Mouse (Mus musculus) limb, embryonic 14.5 days (tissue): Measurements from ENCODE around the gene Cdcp1. TPM values are rescaled to one million over a fixed set of nuclear protein-coding genes. Genes with fewer than 3 reads are reported as not detected.

Experiments
- ATAC-seq: fragments of 200-750 bp; cut with Nextera tagmentation; 2 replicates; pipeline ENCODE4 v1.8.0; 2017; ENCODE audit warnings: low read depth, moderate number of reproducible peaks, moderate TSS enrichment; ENCODE audit not compliant: low FRiP score
- DNase-seq: peaks from one replicate; pipeline ENCODE4 v3.0.0-alpha.2; 2015; ENCODE audit warnings: low spot score
- H3K27ac ChIP-seq: fragments of 300-500 bp; sonication (generic); replicated peaks from 2 replicates; pipeline ENCODE4 v1.5.1; 2014; ENCODE audit warnings: low read depth, mild to moderate bottlenecking, low read length, moderate library complexity, mixed read lengths
- H3K27me3 ChIP-seq: fragments of 300-500 bp; sonication (generic); 2 replicates; pipeline ENCODE4 v1.6.1; 2014; ENCODE audit warnings: low read length, mixed read lengths; ENCODE audit not compliant: control insufficient read depth, insufficient read depth
- H3K36me3 ChIP-seq: fragments of 300-500 bp; sonication (generic); 2 replicates; pipeline ENCODE4 v1.6.1; 2014; ENCODE audit warnings: mild to moderate bottlenecking, low read length, moderate library complexity, mixed read lengths; ENCODE audit not compliant: control insufficient read depth, insufficient read depth
- H3K4me1 ChIP-seq: fragments of 300-500 bp; sonication (generic); 2 replicates; pipeline ENCODE4 v1.6.1; 2014; ENCODE audit warnings: antibody characterized with exemption, low read length, mixed read lengths; ENCODE audit not compliant: control insufficient read depth, insufficient read depth
- H3K4me2 ChIP-seq: fragments of 300-500 bp; sonication (generic); replicated peaks from 2 replicates; pipeline ENCODE4 v1.6.1; 2014; ENCODE audit warnings: low read depth, mild to moderate bottlenecking, low read length, moderate library complexity; ENCODE audit not compliant: severe bottlenecking
- H3K4me3 ChIP-seq: fragments of 300-500 bp; sonication (generic); replicated peaks from 2 replicates; pipeline ENCODE4 v1.5.1; 2014; ENCODE audit warnings: low read length
- H3K9ac ChIP-seq: fragments of 300-500 bp; sonication (generic); 2 replicates; pipeline ENCODE4 v1.6.1; 2014; ENCODE audit warnings: mild to moderate bottlenecking, low read depth, low read length, moderate library complexity; ENCODE audit not compliant: severe bottlenecking
- H3K9me3 ChIP-seq: fragments of 300-500 bp; sonication (generic); 2 replicates; pipeline ENCODE4 v1.6.1; 2016; ENCODE audit warnings: low read length; ENCODE audit not compliant: control insufficient read depth
- POLR2A ChIP-seq: fragments of 200-500 bp; IDR thresholded peaks from 2 replicates; pipeline ENCODE4 v1.8.0; 2012; ENCODE audit warnings: inconsistent platforms, mild to moderate bottlenecking, moderate library complexity, borderline replicate concordance; ENCODE audit not compliant: insufficient read depth, insufficient read length; ENCODE audit errors: extremely low read depth
- WGBS: fragments of 180-500 bp; shearing (Covaris S2); extraction: QIAGEN DNeasy Blood & Tissue Kit; methylation state at CpG from one replicate; pipeline ENCODE4 v1.1.7; 2014; 5-methylcytosine and 5-hydroxymethylcytosine counted together
- polyA plus RNA-seq, 2 experiments: library from polyadenylated mRNA; depleted of rRNA in 1 of 2; stranded (reverse) in 1 of 2; unstranded in 1 of 2; fragments of >200 nt; fragmentation: Nextera tagmentation in 1 of 2; extraction: Ambion mirVana in 1 of 2; gene quantifications; 2 replicates each; pipeline versions ENCODE4 v1.2.1 to v1.2.3; 2012 to 2014

Cdcp1 gene
- polyA plus RNA-seq, 2 experiments, result 7.1 to 9.3 TPM

DNA sequence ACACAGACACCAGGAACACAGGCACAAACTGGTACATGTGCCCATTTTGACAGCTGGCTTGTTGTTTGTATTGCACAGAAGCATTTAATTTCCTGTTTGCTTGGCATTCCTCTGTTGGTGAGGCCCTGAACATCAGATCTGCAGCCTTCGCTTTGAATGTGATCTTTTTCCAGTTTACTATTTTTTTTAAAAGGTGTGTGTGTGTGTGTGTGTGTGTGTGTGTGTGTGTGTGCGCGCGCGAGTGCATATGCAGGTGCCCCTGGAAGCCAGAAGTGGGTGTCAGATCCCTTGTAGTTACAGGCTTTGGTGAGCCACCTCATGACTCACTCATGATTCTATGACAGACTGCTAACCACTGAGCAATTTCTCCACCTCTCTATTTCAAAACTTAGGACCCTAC is 24.4 kb upstream of the Cdcp1 start:
- TF ChIP-seq POLR2A, result no peak
- Histone ChIP-seq H3K4me1 (0 out of 2 replicates have a peak, but pooled peaks cover 3% of the 10 kb centered on the region), H3K9me3 (no peaks in the 10 kb centered on the region), H3K9ac (no peak overlapping the region), H3K4me3 (no peak overlapping the region), H3K27me3 (no peaks in the 10 kb centered on the region), H3K27ac (no peak overlapping the region), H3K4me2 (no peak overlapping the region), H3K36me3 (no peaks in the 10 kb centered on the region)
- 94% methylated on average over 5 of the region's 5 CpGs for WGBS
- ATAC-seq (no peak), DNase-seq (no peak)

DNA sequence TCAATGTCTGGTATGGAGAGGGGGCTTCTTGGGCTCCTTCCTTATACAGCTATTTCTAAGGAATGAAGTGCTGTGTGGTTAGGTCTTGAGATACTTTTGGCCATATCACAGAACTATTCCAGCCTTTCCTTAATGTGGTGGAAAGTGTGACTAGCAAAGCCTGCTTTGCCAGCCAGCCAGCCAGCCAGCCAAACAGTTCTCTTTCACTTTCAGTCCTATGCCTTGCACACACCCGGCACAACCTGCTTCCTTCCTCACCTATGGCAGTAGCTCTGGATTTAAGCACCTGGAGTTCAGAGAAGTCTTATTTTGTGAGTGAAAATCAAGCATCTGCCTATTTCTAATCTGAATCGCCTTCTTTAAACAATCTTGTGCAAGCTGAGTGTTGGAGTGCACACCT is 23.8 kb upstream of the Cdcp1 start:
- no peak for ATAC-seq
- no peak for TF ChIP-seq POLR2A
- H3K9ac ChIP-seq, result no peak overlapping the region
- H3K4me3 ChIP-seq, result no peak overlapping the region
- H3K4me1 ChIP-seq, result 0 out of 2 replicates have a peak, but pooled peaks cover 3% of the 10 kb centered on the region
- H3K4me2 ChIP-seq, result no peak overlapping the region
- WGBS, result 82% methylated on average over 2 of the region's 2 CpGs
- DNase-seq, result no peak
- no peaks in the 10 kb centered on the region for H3K9me3 ChIP-seq
- H3K27me3 ChIP-seq, result no peaks in the 10 kb centered on the region
- no peak overlapping the region for H3K27ac ChIP-seq
- no peaks in the 10 kb centered on the region for H3K36me3 ChIP-seq

DNA sequence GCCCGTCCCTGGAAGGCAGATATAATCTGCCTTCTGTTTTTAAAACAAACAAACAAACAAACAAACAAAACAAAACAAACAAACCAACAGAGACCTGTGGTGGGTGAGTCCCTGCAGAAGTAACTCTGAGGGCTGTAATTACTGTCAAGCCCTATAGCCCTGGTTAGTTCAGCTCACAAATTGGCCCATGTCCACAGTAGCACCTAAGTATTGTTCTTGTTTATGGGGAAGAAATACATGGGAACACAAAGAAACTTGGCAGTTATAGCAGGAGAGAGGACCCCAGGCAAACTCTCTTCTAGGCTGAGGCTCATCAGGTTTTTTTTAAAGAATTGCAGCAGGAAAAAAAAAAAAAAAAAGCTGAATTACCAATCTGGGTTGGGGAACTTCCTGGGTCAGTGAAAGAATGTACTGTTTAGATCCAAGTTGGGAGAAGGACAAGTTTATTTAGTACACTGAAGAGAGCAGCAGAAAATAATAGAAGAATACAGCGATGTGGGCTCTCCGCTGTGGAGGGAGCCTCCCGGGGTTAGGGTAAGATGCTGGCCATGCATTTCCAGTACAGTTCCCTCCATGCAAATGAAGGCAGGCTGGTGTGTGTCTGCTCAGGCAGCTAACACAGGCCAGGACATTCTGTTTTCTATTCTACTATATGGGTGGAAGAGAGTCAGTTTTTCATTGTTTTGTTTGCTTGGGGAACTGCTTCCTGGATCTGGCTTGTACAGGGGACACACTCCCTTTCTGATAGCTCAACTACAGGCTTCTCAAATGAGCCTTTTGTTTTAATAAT is 22.6 kb upstream of the Cdcp1 start:
- WGBS, result 46% methylated on average over 4 of the region's 4 CpGs
- no peak overlapping the region for H3K27ac ChIP-seq

DNA sequence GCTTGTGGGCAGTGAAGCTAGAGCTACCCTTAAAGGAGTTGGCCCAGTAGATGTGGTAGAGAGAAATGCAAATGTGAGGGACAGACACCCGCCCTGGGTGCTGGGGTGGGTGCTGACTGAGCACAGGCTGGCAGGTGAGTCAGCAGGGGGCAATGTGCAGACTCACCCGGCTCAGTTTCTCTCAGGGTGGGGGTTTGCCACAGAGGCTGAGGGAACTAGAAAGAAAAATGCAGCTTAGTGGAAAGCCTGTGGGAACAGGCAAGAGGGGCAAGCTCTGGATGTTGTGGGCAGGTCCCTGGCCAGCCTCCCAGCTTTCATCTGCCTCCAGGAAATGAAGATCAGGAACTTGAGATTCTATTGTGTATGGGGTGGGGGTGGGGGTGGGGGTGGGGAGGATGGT is 21.9 kb upstream of the Cdcp1 start:
- Histone ChIP-seq H3K36me3 (no peaks in the 10 kb centered on the region), H3K27me3 (no peaks in the 10 kb centered on the region), H3K9ac (no peak overlapping the region), H3K4me3 (no peak overlapping the region), H3K9me3 (no peaks in the 10 kb centered on the region), H3K27ac (no peak overlapping the region), H3K4me1 (0 out of 2 replicates have a peak, but pooled peaks cover 3% of the 10 kb centered on the region), H3K4me2 (no peak overlapping the region)
- no peak for ATAC-seq
- WGBS, result 43% methylated on average over 2 of the region's 2 CpGs
- DNase-seq, result peak; percentile 17
- TF ChIP-seq POLR2A, result no peak

More for the DNA sequence above, 22.6 kb upstream of the Cdcp1 start:
- 0 out of 2 replicates have a peak, but pooled peaks cover 3% of the 10 kb centered on the region for H3K4me1 ChIP-seq
- DNase-seq, result peak; percentile 27
- H3K4me3 ChIP-seq, result no peak overlapping the region
- H3K36me3 ChIP-seq, result no peaks in the 10 kb centered on the region
- no peaks in the 10 kb centered on the region for H3K9me3 ChIP-seq
- no peak overlapping the region for H3K9ac ChIP-seq
- TF ChIP-seq POLR2A, result no peak
- H3K27me3 ChIP-seq, result no peaks in the 10 kb centered on the region
- H3K4me2 ChIP-seq, result no peak overlapping the region
- ATAC-seq, result no peak

DNA sequence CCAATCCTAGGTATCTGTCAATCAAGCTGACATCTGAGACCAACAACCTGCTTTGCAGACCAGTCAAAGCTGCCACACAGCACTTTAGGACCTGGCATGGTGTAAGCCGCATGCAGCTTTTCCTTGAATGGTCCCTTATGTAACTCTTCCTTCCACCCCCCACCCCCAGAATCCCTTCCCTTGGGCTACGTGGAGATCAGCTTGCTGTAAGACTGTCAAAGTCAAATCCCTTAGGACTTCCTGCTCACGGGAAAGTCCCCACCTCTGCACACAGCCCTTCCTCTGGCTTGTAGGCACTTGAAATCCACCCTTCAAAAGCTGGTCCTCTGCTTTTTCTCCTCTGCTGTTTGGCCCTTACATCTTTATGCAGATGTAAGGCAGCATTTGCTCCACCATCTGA is 19.8 kb upstream of the Cdcp1 start:
- H3K27me3 ChIP-seq, result no peaks in the 10 kb centered on the region
- no peak overlapping the region for H3K4me3 ChIP-seq
- no peaks in the 10 kb centered on the region for H3K36me3 ChIP-seq
- no peak for ATAC-seq
- H3K4me2 ChIP-seq, result no peak overlapping the region
- 34% methylated on average over 3 of the region's 3 CpGs for WGBS
- H3K9ac ChIP-seq, result no peak overlapping the region
- no peak for DNase-seq
- no peak overlapping the region for H3K27ac ChIP-seq
- H3K4me1 ChIP-seq, result 0 out of 2 replicates have a peak, but pooled peaks cover 3% of the 10 kb centered on the region
- no peaks in the 10 kb centered on the region for H3K9me3 ChIP-seq
- no peak for TF ChIP-seq POLR2A
